Mouse (Mus musculus) Patski (cell line): ENCODE measurements around the gene Chtop. TPM values are rescaled to one million over a fixed set of nuclear protein-coding genes. Genes with fewer than 3 reads are reported as not detected.
A peak's percentile ranks its signal among the peaks of the same experiment; 100 is the strongest.

ENCODE experiments used
- ATAC-seq: fragments of 100-300 bp; one replicate; pipeline ENCODE4 v1.8.0; 2021
- CTCF ChIA-PET: fragments of 350-600 bp; sonication (Branson Sonifier 250); formaldehyde crosslinking; loops from one replicate; lab custom pipeline; 2022; ENCODE audit warnings: inconsistent platforms; lab: Charles Lee
- POLR2A ChIA-PET: fragments of 350-600 bp; sonication (Branson Sonifier 250); formaldehyde crosslinking; loops from one replicate; lab custom pipeline; 2022; ENCODE audit warnings: antibody characterized with exemption, inconsistent platforms; lab: Charles Lee
- DNase-seq: peaks from one replicate; pipeline ENCODE4 v3.0.0-alpha.2; 2011; ENCODE audit warnings: low read depth, low spot score
- H3K27me3 ChIP-seq: fragments of 371-371 bp; one replicate; pipeline ENCODE4 v1.5.1; 2021
- CTCF ChIP-seq: fragments of 100-300 bp; IDR thresholded peaks from one replicate; pipeline ENCODE4 v1.5.1; 2021
- in situ Hi-C: fragments of 300-500 bp; cut with MboI; formaldehyde crosslinking; loops from 3 replicates; pipeline ENCODE4 v1.11.1; 2018; ENCODE audit warnings: low pct_unique_long_range_greater_than_20kb, mixed read lengths
- polyA plus RNA-seq: library from polyadenylated mRNA; unstranded; gene quantifications from one replicate; pipeline ENCODE4 v1.2.3, GENCODE M21; 2021

The Chtop gene
- polyA plus RNA-seq, 1 experiment from 2014 or later, result 145 TPM

GRCm38 (mm10) chr3:90495850-90496525 lies 13.3 kb downstream of the Chtop start:
- H3K27me3 ChIP-seq, result no peaks in the 10 kb centered on the region
- in situ Hi-C loops, result no loop called here
- ChIA-PET CTCF (interaction anchor here (0.9 to 2.0 kb wide), 5 partner anchors 9 to 157 kb away, joined by 3 to 10 read pairs (median 3); partner anchors contain the start of gene S100a7a), POLR2A (interaction anchor here (2.1 kb wide), 1 partner anchor 13 kb away, joined by 18 read pairs; the partner anchor contains the start of gene Chtop)
- no peak for TF ChIP-seq CTCF
- ATAC-seq (no peak), DNase-seq (no peak)

- DNase-seq (no peak), ATAC-seq (no peak)
- no peaks in the 10 kb centered on the region for H3K27me3 ChIP-seq
- CTCF ChIA-PET, result interaction anchor here (0.7 to 4.9 kb wide), 6 partner anchors 9 to 216 kb away, joined by 3 to 48 read pairs (median 5); partner anchors contain the start of gene S100a7a
- POLR2A ChIA-PET, result interaction anchor here (0.9 to 2.1 kb wide), 4 partner anchors 13 to 151 kb away, joined by 3 to 18 read pairs (median 3); partner anchors contain the start of gene Chtop
- in situ Hi-C loops, result loop anchor here (5.0 kb wide), 1 partner anchor 213 kb away; no protein-coding TSS in a partner anchor
- TF ChIP-seq CTCF, result no peak
These were observed 15.3 kb downstream of the Chtop start for GRCm38 (mm10) chr3:90493831-90494540.

GRCm38 (mm10) chr3:90491350-90491749 lies 17.9 kb downstream of the Chtop start:
- H3K27me3 ChIP-seq, result no peaks in the 10 kb centered on the region
- DNase-seq (no peak), ATAC-seq (no peak)
- CTCF ChIA-PET, result interaction anchor here (0.8 to 5.0 kb wide), 14 partner anchors 11 to 219 kb away, joined by 3 to 48 read pairs (median 6); partner anchors contain the start of genes S100a1, S100a13 and S100a7a
- in situ Hi-C loops, result loop anchor here (5.0 kb wide), 1 partner anchor 216 kb away; no protein-coding TSS in a partner anchor
- POLR2A ChIA-PET, result interaction anchor here (0.6 to 1.4 kb wide), 4 partner anchors 11 to 123 kb away, joined by 3 read pairs; no protein-coding TSS in a partner anchor
- TF ChIP-seq CTCF, result no peak

- ATAC-seq (peak; percentile 99), DNase-seq (peak; percentile 92)
- ChIA-PET CTCF (interaction anchor here (0.6 to 5.0 kb wide), 16 partner anchors 11 to 219 kb away, joined by 3 to 48 read pairs (median 5); partner anchors contain the start of genes S100a1, S100a13 and S100a7a), POLR2A (interaction anchor here (0.6 to 1.4 kb wide), 5 partner anchors 12 to 124 kb away, joined by 3 read pairs; no protein-coding TSS in a partner anchor)
- H3K27me3 ChIP-seq, result no peaks in the 10 kb centered on the region
- in situ Hi-C loops, result loop anchor here (5.0 kb wide), 1 partner anchor 217 kb away; no protein-coding TSS in a partner anchor
- TF ChIP-seq CTCF, result peak; percentile 100
These were observed 18.5 kb downstream of the Chtop start, which contains the start of gene Snapin for GRCm38 (mm10) chr3:90490696-90491256. Snapin (minus strand) TSS chr3:90491033.

- no peak for TF ChIP-seq CTCF
- DNase-seq (no peak), ATAC-seq (no peak)
- H3K27me3 ChIP-seq, result no peaks in the 10 kb centered on the region
- ChIA-PET CTCF (interaction anchor here (0.7 to 5.0 kb wide), 4 partner anchors 24 to 220 kb away, joined by 3 to 22 read pairs (median 5); partner anchors contain the start of genes S100a1 and S100a13), POLR2A (no interaction called here)
- in situ Hi-C loops, result no loop called here
These were observed 20.7 kb downstream of the Chtop start for GRCm38 (mm10) chr3:90488576-90488975.

GRCm38 (mm10) chr3:90486998-90487397 lies 22.3 kb downstream of the Chtop start:
- POLR2A ChIA-PET, result interaction anchor here (0.5 to 2.1 kb wide), 2 partner anchors 22 to 32 kb away, joined by 3 to 7 read pairs; partner anchors contain the start of gene Chtop
- ATAC-seq (peak; percentile 17), DNase-seq (peak; percentile 83)
- TF ChIP-seq CTCF, result no peak
- CTCF ChIA-PET, result interaction anchor here (0.6 to 1.6 kb wide), 5 partner anchors 11 to 223 kb away, joined by 3 to 4 read pairs (median 4); no protein-coding TSS in a partner anchor
- in situ Hi-C loops, result no loop called here
- H3K27me3 ChIP-seq, result no peaks in the 10 kb centered on the region

- ATAC-seq (peak; percentile 98), DNase-seq (peak; percentile 100)
- in situ Hi-C loops, result no loop called here
- ChIA-PET POLR2A (interaction anchor here (0.7 kb wide), 3 partner anchors 152 to 587 kb away, joined by 5 to 6 read pairs (median 5); no protein-coding TSS in a partner anchor), CTCF (interaction anchor here (0.7 to 1.0 kb wide), 4 partner anchors 45 to 234 kb away, joined by 3 to 4 read pairs (median 3); no protein-coding TSS in a partner anchor)
- TF ChIP-seq CTCF, result peak; percentile 55
- no peaks in the 10 kb centered on the region for H3K27me3 ChIP-seq
These were observed 33.3 kb downstream of the Chtop start, which contains the start of gene Ilf2 for GRCm38 (mm10) chr3:90475831-90476611. Ilf2 (plus strand) TSS chr3:90476126.

GRCm38 (mm10) chr3:90475151-90475830 lies 34.0 kb downstream of the Chtop start:
- CTCF ChIA-PET, result interaction anchor here (0.7 to 1.0 kb wide), 4 partner anchors 44 to 235 kb away, joined by 3 to 4 read pairs (median 3); no protein-coding TSS in a partner anchor
- no peak for TF ChIP-seq CTCF
- in situ Hi-C loops, result no loop called here
- H3K27me3 ChIP-seq, result no peaks in the 10 kb centered on the region
- POLR2A ChIA-PET, result interaction anchor here (0.7 kb wide), 3 partner anchors 152 to 587 kb away, joined by 5 to 6 read pairs (median 5); no protein-coding TSS in a partner anchor
- ATAC-seq, result peak; percentile 2
- no peak for DNase-seq
